In genomic region chr16:91056043-91056821, GRCm38 (mm10) we compare ENCODE assay signal across 8 mouse cellular contexts. TPM values are rescaled to one million over a fixed set of nuclear protein-coding genes. Genes with fewer than 3 reads are reported as not detected.
DNase-seq lines count a peak whose midpoint lies in the region; ATAC-seq lines count a peak whose summit lies in the region.
"Had no signal": no experiment of that assay in that cellular context is flagged by ENCODE, and none has a peak within 500 bp of the region (broad histone marks: within the 10 kb centered on the region; RNA-seq: fewer than 3 reads in every experiment).

No protein-coding gene starts in this region.

- H3K4me1 ChIP-seq in kidney, embryonic 16.5 days (ENCODE audit: insufficient read depth, low read length) = peaks cover 18% of the 10 kb centered on the region; the same call in 1 of the 2 replicates
- no peaks in the 10 kb centered on the region for H3K4me1 ChIP-seq in midbrain, embryonic 11.5 days (ENCODE audit: control insufficient read depth, insufficient read depth, low read length)
- H3K4me1 ChIP-seq: neural tube, embryonic 12.5 days had no signal

- H3K4me3 ChIP-seq in kidney, embryonic 16.5 days (ENCODE audit: low read length) = no peak overlapping the region
- no peak overlapping the region for H3K4me3 ChIP-seq in midbrain, embryonic 11.5 days (ENCODE audit: low read depth, low read length)
- H3K4me3 ChIP-seq: neural tube, embryonic 12.5 days had no signal

- H3K9ac ChIP-seq in kidney, embryonic 16.5 days (replicated peaks; ENCODE audit: low read length) = no peak overlapping the region
- H3K9ac ChIP-seq in midbrain, embryonic 11.5 days (ENCODE audit: low read length) = no peak overlapping the region
- H3K9ac ChIP-seq: neural tube, embryonic 12.5 days had no signal

- H3K27me3 ChIP-seq in kidney, embryonic 16.5 days (ENCODE audit: insufficient read depth, low read length) = 0 out of 2 replicates have a peak, but pooled peaks cover 2% of the 10 kb centered on the region
- H3K27me3 ChIP-seq in midbrain, embryonic 11.5 days (ENCODE audit: control insufficient read depth, insufficient read depth, low read length) = no peaks in the 10 kb centered on the region

- 22% methylated on average over 16 of the region's 16 CpGs for WGBS in kidney, embryonic 16.5 days
- 57% methylated on average over 16 of the region's 16 CpGs for WGBS in midbrain, embryonic 11.5 days

- no peaks in the 10 kb centered on the region for H3K36me3 ChIP-seq in kidney, embryonic 16.5 days (ENCODE audit: insufficient read depth, low read length)
- no peaks in the 10 kb centered on the region for H3K36me3 ChIP-seq in midbrain, embryonic 11.5 days (ENCODE audit: control insufficient read depth, insufficient read depth, low read length)
- H3K36me3 ChIP-seq: neural tube, embryonic 12.5 days had no signal

- H3K4me2 ChIP-seq in kidney, embryonic 16.5 days (replicated peaks; ENCODE audit: low read depth, low read length) = peak overlapping the region; percentile 37
- H3K4me2 ChIP-seq in midbrain, embryonic 11.5 days = no peak overlapping the region
- H3K4me2 ChIP-seq: neural tube, embryonic 12.5 days had no signal

- H3K9me3 ChIP-seq in kidney, embryonic 16.5 days (ENCODE audit: low read length) = no peaks in the 10 kb centered on the region
- H3K9me3 ChIP-seq in midbrain, embryonic 11.5 days (ENCODE audit: control insufficient read depth, low read length) = no peaks in the 10 kb centered on the region
- H3K9me3 ChIP-seq: neural tube, embryonic 12.5 days had no signal

- DNase-seq in spleen, adult 12 weeks (ENCODE audit: low spot score) = peak; percentile 26
- no peak for DNase-seq in spleen, postnatal 10 days (ENCODE audit: low spot score in 2 of 2)
- DNase-seq in fat pad, adult 2 months (ENCODE audit: extremely low read depth, low read depth, low spot score) = peak; percentile 82
- peak; percentile 72 to 86 for DNase-seq in right cerebral cortex, postnatal 36 days (ENCODE audit: low spot score in 2 of 2)
- no peak for DNase-seq in midbrain, embryonic 11.5 days (ENCODE audit: low spot score, missing footprints)
- DNase-seq in cerebellum, adult 9-11 months = no peak

- peak overlapping the region; percentile 59; the same call in 1 of the 2 replicates for H3K27ac ChIP-seq in kidney, embryonic 16.5 days (ENCODE audit: low read length)
- H3K27ac ChIP-seq in midbrain, embryonic 11.5 days (ENCODE audit: low read depth, low read length) = no peak overlapping the region
- H3K27ac ChIP-seq: neural tube, embryonic 12.5 days had no signal

- peak; percentile 92 for ATAC-seq in kidney, embryonic 16.5 days (ENCODE audit: low FRiP score, low TSS enrichment)
- no peak for ATAC-seq in midbrain, embryonic 11.5 days (ENCODE audit: low FRiP score)

RNA-seq across cellular contexts. Expression of gene Paxbp1, which starts 11.9 kb away (rescaled TPM):
- polyA plus RNA-seq in kidney, embryonic 16.5 days (2015; fragmentation: Nextera tagmentation; extraction: Ambion mirVana) = 51.4 and 54.5 TPM in 2 replicates
- 86.4 and 97.2 TPM in 2 replicates for polyA plus RNA-seq in midbrain, embryonic 11.5 days (2014; fragmentation: Nextera tagmentation; extraction: Ambion mirVana)

RNA-seq across cellular contexts. Expression of gene 4932438H23Rik, which starts 38.7 kb away (rescaled TPM):
- 0.09 TPM in 1 of 2 replicates, not detected in the other for polyA plus RNA-seq in kidney, embryonic 16.5 days (2015; fragmentation: Nextera tagmentation; extraction: Ambion mirVana)
- polyA plus RNA-seq in midbrain, embryonic 11.5 days (2014; fragmentation: Nextera tagmentation; extraction: Ambion mirVana) = 0.26 TPM in 1 of 2 replicates, not detected in the other

RNA-seq across cellular contexts. Expression of gene Synj1, which starts 45.1 kb away (rescaled TPM):
- polyA plus RNA-seq in kidney, embryonic 16.5 days (2015; fragmentation: Nextera tagmentation; extraction: Ambion mirVana) = 12.3 and 17.0 TPM in 2 replicates
- 23.3 and 27.0 TPM in 2 replicates for polyA plus RNA-seq in midbrain, embryonic 11.5 days (2014; fragmentation: Nextera tagmentation; extraction: Ambion mirVana)

Comparison
In these comparisons a context has a peak if more than half of its experiments do, and no peak if none do; other contexts are left out.
1. DNase-seq: peak in spleen, adult 12 weeks (single experiment), fat pad, adult 2 months (single experiment) and right cerebral cortex, postnatal 36 days (2 of 2); none in spleen, postnatal 10 days (0 of 2), midbrain, embryonic 11.5 days (single experiment) and cerebellum, adult 9-11 months (single experiment).